In the genomic region with DNA sequence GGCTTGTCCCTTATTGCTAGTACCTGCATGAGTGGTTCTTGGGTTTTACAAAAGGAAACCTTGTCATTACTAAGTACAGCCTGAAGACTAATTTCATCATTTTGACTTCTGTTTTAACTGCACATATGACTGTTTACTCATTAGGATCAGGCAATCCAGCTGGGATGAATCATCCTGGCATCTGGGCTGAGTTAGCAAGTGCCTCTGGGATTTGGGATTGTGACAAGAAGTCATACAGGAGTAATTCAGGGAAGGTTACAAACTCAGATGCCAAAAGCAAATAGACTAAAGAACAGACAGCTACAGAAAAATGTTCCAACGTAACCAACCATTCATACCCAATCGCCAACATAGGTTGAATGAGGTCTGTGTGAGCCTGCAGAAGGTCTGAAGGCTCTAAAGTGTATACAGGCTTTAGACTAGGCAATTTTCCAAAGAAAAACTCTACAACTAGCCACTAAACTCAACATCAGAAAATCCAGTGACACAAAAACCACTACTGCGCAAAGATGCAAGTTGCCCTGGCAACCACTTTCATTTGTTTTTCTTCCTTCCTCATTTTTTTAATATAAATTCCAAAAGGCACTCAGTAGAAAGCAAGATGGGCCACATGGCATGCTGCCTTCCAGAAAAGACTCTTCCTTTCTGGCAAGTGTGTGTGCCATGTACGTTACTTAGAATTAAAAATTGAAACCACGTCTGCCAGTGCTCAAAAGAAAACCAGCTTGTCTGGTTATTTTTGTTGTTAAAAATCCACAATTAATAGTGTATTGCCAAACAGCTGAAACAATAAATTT, we compare ENCODE assay signal across 10 mouse cellular contexts.
DNase-seq lines count a peak whose midpoint lies in the region; ATAC-seq and TF ChIP-seq lines count a peak whose summit lies in the region.
"Had no signal": no experiment of that assay in that cellular context is flagged by ENCODE, and none has a peak within 500 bp of the region (broad histone marks: within the 10 kb centered on the region; RNA-seq: fewer than 3 reads in every experiment).

No protein-coding gene starts in this region.

- no peak overlapping the region for H3K4me2 ChIP-seq in forebrain, embryonic 16.5 days (ENCODE audit: low read length)
- no peak overlapping the region for H3K4me2 ChIP-seq in forebrain, embryonic 11.5 days (ENCODE audit: low read depth, low read length, severe bottlenecking)
- H3K4me2 ChIP-seq in intestine, postnatal 0 days (replicated peaks; ENCODE audit: low read depth): no peak overlapping the region

- no peak overlapping the region for H3ac ChIP-seq in C2C12 (ENCODE audit: control insufficient read depth, insufficient read length, low read depth)

- H3K9ac ChIP-seq in forebrain, embryonic 16.5 days (replicated peaks; ENCODE audit: low read depth, low read length): no peak overlapping the region
- no peak overlapping the region for H3K9ac ChIP-seq in forebrain, embryonic 11.5 days (ENCODE audit: low read length)
- no peak overlapping the region for H3K9ac ChIP-seq in intestine, postnatal 0 days (ENCODE audit: low read depth, low read length)

- no peaks in the 10 kb centered on the region for H3K36me3 ChIP-seq in forebrain, embryonic 16.5 days (ENCODE audit: control insufficient read depth, insufficient read depth)
- H3K36me3 ChIP-seq in forebrain, embryonic 11.5 days (ENCODE audit: control insufficient read depth, insufficient read depth, low read length): no peaks in the 10 kb centered on the region
- H3K36me3 ChIP-seq in C2C12 (ENCODE audit: control insufficient read depth, insufficient read depth): no peaks in the 10 kb centered on the region
- no peaks in the 10 kb centered on the region for H3K36me3 ChIP-seq in intestine, postnatal 0 days (ENCODE audit: control insufficient read depth, insufficient read depth)

- H3K9me3 ChIP-seq in forebrain, embryonic 16.5 days (ENCODE audit: control insufficient read depth, low read length): no peaks in the 10 kb centered on the region
- H3K9me3 ChIP-seq in forebrain, embryonic 11.5 days (ENCODE audit: control insufficient read depth, low read length): no peaks in the 10 kb centered on the region
- no peaks in the 10 kb centered on the region for H3K9me3 ChIP-seq in intestine, postnatal 0 days (ENCODE audit: control insufficient read depth)
- H3K9me3 ChIP-seq: megakaryocyte, embryonic 14.5 days had no signal

- no peaks in the 10 kb centered on the region for H3K27me3 ChIP-seq in forebrain, embryonic 16.5 days (replicated peaks; ENCODE audit: control insufficient read depth, insufficient read depth, low read length)
- H3K27me3 ChIP-seq in forebrain, embryonic 11.5 days (ENCODE audit: control insufficient read depth, insufficient read depth, low read length): no peaks in the 10 kb centered on the region
- H3K27me3 ChIP-seq in C2C12 (ENCODE audit: control insufficient read depth, insufficient read depth, insufficient read length): no peaks in the 10 kb centered on the region
- H3K27me3 ChIP-seq in intestine, postnatal 0 days (replicated peaks; ENCODE audit: control insufficient read depth, insufficient read depth, low read length): no peaks in the 10 kb centered on the region
- H3K27me3 ChIP-seq: megakaryocyte, embryonic 14.5 days had no signal

- ATAC-seq in forebrain, embryonic 16.5 days: peak; percentile 36; the same call in 1 of the 2 replicates
- ATAC-seq in forebrain, embryonic 11.5 days (replicated peaks; ENCODE audit: low FRiP score): no peak
- ATAC-seq in intestine, postnatal 0 days: no peak

- no peaks in the 10 kb centered on the region for H3K79me2 ChIP-seq in C2C12 (ENCODE audit: control insufficient read depth, insufficient read depth)

- 71% methylated on average over 5 of the region's 5 CpGs for WGBS in forebrain, embryonic 16.5 days
- WGBS in forebrain, embryonic 11.5 days: 78% methylated on average over 5 of the region's 5 CpGs
- 68% methylated on average over 5 of the region's 5 CpGs for WGBS in intestine, postnatal 0 days

- H3K4me1 ChIP-seq in forebrain, embryonic 16.5 days (replicated peaks; ENCODE audit: control insufficient read depth, insufficient read depth, low read length): no peaks in the 10 kb centered on the region
- no peaks in the 10 kb centered on the region for H3K4me1 ChIP-seq in forebrain, embryonic 11.5 days (replicated peaks; ENCODE audit: control insufficient read depth, insufficient read depth, low read length)
- H3K4me1 ChIP-seq in intestine, postnatal 0 days (replicated peaks; ENCODE audit: control insufficient read depth, insufficient read depth, low read length): no peaks in the 10 kb centered on the region
- H3K4me1 ChIP-seq: megakaryocyte, embryonic 14.5 days had no signal

- no peak for TF ChIP-seq CTCF in C2C12 (IDR thresholded peaks at IDR 0.05; ENCODE audit: control insufficient read depth, insufficient read depth, insufficient read length)
- TF ChIP-seq CTCF in intestine, postnatal 0 days (IDR thresholded peaks at IDR 0.05; ENCODE audit: low read depth): no peak

- no peaks in the 10 kb centered on the region for H3K79me3 ChIP-seq in C2C12 (ENCODE audit: low read depth)

- no peak overlapping the region for H3K27ac ChIP-seq in forebrain, embryonic 16.5 days (ENCODE audit: low read length)
- no peak overlapping the region for H3K27ac ChIP-seq in forebrain, embryonic 11.5 days (ENCODE audit: low read depth, low read length)
- H3K27ac ChIP-seq in intestine, postnatal 0 days (ENCODE audit: low read depth, low read length): no peak overlapping the region

- no peak overlapping the region for H3K4me3 ChIP-seq in forebrain, embryonic 16.5 days (replicated peaks; ENCODE audit: low read length)
- H3K4me3 ChIP-seq in forebrain, embryonic 11.5 days (ENCODE audit: low read depth, low read length): no peak overlapping the region
- no peak overlapping the region for H3K4me3 ChIP-seq in C2C12 (ENCODE audit: insufficient read depth, poor library complexity, severe bottlenecking)
- H3K4me3 ChIP-seq in intestine, postnatal 0 days (ENCODE audit: low read depth, low read length): no peak overlapping the region
- H3K4me3 ChIP-seq: megakaryocyte, embryonic 14.5 days had no signal

- no peak for DNase-seq in forebrain, embryonic 11.5 days (ENCODE audit: low spot score)
- DNase-seq in frontal cortex, adult 2 months (ENCODE audit: extremely low spot score in 1 of 2, low spot score in 1 of 2): peak; percentile 32 to 59
- DNase-seq in layer of hippocampus, postnatal 10 days (ENCODE audit: low spot score in 2 of 2): peak; percentile 8 to 19
- DNase-seq in retina, postnatal 1 day: no peak
- no peak for DNase-seq in MN1 (ENCODE audit: low spot score)
- DNase-seq: cerebellum, adult 8-10 months had no signal

TF ChIP-seq in C2C12, 6 proteins besides CTCF, POLR2A, EP300 and RAD21:
- TF ChIP-seq MYOD1 (IDR thresholded peaks at IDR 0.05; ENCODE audit: control insufficient read depth, insufficient read length, low read depth) (no peak), USF1 (IDR thresholded peaks at IDR 0.05; ENCODE audit: low read depth) (peak; percentile 23), FOSL1 (IDR thresholded peaks at IDR 0.05; ENCODE audit: insufficient read depth, low read length, poor library complexity, severe bottlenecking) (peak; percentile 57)
TF ChIP-seq in C2C12: peak in this region for 2.

Comparison
In these comparisons a context has a peak if more than half of its experiments do, and no peak if none do; other contexts are left out.
1. DNase-seq: peak in frontal cortex, adult 2 months (2 of 2) and layer of hippocampus, postnatal 10 days (2 of 2); none in forebrain, embryonic 11.5 days (single experiment), retina, postnatal 1 day (single experiment) and MN1 (single experiment).